Mouse (Mus musculus) lung, adult 2 months (tissue): Measurements from ENCODE around the gene Gm20388. TPM values are rescaled to one million over a fixed set of nuclear protein-coding genes. Genes with fewer than 3 reads are reported as not detected.
"Not testable (repeated sequence)": the region's sequence is repeated elsewhere in the genome, so short reads cannot be mapped to it uniquely, and the experiment has no call there.

Experiments
- DNase-seq: peaks from one replicate; pipeline ENCODE4 v3.0.0; 2022
- H3K4me1 ChIP-seq: fragments of 200-500 bp; 2 replicates; pipeline ENCODE4 v1.6.1; 2011; ENCODE audit warnings: low read length; ENCODE audit not compliant: control insufficient read depth, insufficient read depth
- H3K4me3 ChIP-seq: fragments of 200-500 bp; replicated peaks from 2 replicates; pipeline ENCODE3; 2011; ENCODE audit warnings: low read depth, mild to moderate bottlenecking, control low read depth, low read length; ENCODE audit errors: extremely low read depth
- CTCF ChIP-seq: fragments of 200-500 bp; IDR thresholded peaks from 2 replicates; pipeline ENCODE4 v1.5.1; 2011; ENCODE audit warnings: mild to moderate bottlenecking, low read length, control low read depth; ENCODE audit not compliant: insufficient read depth
- POLR2A ChIP-seq: fragments of 200-500 bp; IDR thresholded peaks from 2 replicates; pipeline ENCODE4 v1.6.1; 2011; ENCODE audit warnings: low read depth, mild to moderate bottlenecking, control low read depth, low read length, borderline replicate concordance; ENCODE audit errors: extremely low read depth
- WGBS: fragments of 180-500 bp; shearing (Covaris S2); methylation state at CpG from one replicate; pipeline ENCODE4 v1.1.7; 2018; 5-methylcytosine and 5-hydroxymethylcytosine counted together
- polyA plus RNA-seq: library from polyadenylated mRNA; depleted of rRNA; stranded (reverse); fragments of >200 nt; gene quantifications from 2 replicates; pipeline ENCODE4 v1.2.3, GENCODE M21; 2012

The Gm20388 gene
- polyA plus RNA-seq, 1 experiment: 67.8 TPM

DNA sequence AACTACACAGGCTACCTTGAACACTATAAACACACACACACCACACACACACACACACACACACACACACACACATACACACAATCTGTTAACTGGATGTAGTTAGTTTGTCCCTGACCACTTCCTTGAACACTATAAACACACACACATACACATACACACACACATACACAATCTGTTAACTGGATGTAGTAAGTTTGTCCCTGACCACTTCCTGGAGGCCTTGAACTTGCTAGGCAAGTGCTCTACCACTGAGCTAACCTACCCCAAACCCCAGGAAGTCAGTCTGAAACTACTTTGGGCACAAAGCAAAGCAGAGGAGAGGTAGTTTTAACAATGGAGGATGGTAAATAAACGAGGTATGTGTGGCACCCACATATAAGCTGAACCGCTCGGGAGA lies 3292.9 kb downstream of the Gm20388 start:
- TF ChIP-seq POLR2A (no peak), CTCF (no peak)
- DNase-seq: no peak
- Histone ChIP-seq H3K4me3 (no peak overlapping the region), H3K4me1 (no peaks in the 10 kb centered on the region)
- 59% methylated on average over 3 of the region's 3 CpGs for WGBS

DNA sequence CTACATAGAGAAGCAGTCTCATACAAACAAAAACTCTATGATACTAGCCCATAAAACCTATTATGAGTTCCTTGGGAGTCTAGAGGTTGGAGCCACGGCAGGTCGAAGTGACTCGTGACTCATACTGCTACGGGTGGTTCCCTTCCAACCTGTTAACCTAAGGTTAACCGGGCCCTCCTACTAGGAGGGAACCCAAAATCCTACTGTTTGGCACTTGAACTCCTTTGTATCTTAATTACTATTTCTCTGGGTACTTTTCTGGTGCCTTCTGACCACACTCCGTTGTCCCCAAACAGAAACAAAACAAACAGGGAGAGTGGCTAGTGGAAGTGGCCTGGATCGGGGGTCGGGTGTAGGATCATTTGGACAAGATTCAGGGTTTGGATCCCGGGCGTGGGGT lies 3301.2 kb downstream of the Gm20388 start:
- H3K4me3 ChIP-seq: peak overlapping the region; percentile 89
- H3K4me1 ChIP-seq: 0 out of 2 replicates have a peak, but pooled peaks cover 2% of the 10 kb centered on the region
- TF ChIP-seq POLR2A (no peak), CTCF (no peak)
- WGBS: 23% methylated on average over 10 of the region's 10 CpGs
- DNase-seq: no peak

DNA sequence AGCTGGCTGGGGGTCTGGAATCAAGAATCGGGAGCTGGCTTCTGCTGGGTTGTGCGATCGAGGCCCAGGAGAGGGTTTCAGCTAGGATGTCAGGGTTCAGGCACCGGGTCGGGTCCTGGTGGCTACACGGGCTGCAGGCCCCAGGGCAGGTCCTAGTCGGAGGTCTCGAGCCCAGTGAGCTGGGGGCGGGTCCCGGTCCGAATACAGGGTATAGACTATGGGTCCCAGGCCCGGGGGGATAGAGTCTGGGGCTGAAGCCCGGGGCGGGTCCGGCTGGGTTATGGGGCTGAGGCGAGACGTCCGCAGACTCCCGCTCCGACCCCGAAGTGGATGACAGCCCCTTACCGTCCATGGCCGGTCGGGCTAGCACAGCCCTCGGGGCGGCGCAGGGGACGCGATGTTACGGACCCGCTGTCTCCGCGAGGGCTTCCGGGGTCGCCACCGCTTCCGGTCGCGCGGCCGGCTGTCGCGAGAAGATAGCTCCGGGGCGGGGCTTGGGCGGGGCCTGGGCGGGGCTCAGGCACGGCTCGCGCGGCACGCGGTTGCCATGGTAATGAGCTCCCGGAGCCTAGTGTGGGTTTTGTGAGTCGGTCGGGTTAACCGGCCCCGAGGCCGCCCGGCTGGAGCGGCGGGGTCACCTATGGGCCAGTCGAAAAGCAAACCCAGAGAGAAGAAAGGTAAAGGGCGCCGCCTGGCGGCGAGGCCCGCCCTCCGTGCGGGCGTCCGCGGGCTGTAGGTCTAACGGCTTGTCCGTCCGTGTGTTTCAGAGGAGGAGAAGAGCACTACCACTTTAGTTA lies 3301.9 kb downstream of the Gm20388 start, which contains the start of the genes Chmp1a and Spata33:
Gene Chmp1a, minus strand, starts transcription at position 443 of the 797 bp plus-strand sequence.
Gene Spata33, plus strand, starts transcription at position 512 of the 797 bp plus-strand sequence.
- peak; percentile 91 for TF ChIP-seq POLR2A
- TF ChIP-seq CTCF: peak; percentile 50
- H3K4me3 ChIP-seq: peak within 1 kb of the TSS; percentile 89
- WGBS: under 1% methylated on average over 76 of the region's 76 CpGs
- H3K4me1 ChIP-seq: 0 out of 2 replicates have a peak, but pooled peaks cover 2% of the 10 kb centered on the region
- DNase-seq: peak; percentile 86

DNA sequence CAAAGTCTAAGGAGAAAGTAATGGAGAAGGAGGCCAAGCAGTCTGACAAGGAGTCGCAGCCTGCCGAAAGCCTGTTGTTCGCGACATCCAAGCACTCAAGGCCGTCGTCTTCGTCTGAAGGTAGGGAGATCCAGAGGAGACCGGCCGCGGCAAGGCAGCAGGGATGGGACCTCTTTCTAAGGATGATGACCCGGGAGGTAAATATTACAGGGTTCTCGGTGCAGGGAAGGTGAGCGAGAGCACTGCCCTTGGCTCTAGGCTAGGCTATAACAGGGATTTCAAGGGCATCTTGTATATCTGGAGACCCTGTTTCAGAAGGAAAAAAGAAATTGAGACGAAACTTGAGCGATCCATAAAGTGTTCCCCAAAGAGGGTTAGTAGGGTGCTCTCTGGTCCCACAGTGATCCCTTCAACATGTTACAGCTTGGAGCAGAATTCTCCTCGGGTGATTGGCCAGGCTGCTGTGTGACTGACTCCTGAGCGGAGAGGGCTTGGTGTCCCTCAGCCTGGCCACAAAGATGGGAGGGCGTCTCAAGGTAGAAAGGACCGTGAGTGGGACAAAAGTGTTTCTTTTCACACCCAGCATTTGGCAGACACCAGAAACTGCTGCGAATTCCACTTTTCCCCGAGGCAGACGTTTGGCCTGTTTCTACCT lies 3302.6 kb downstream of the Gm20388 start:
- H3K4me3 ChIP-seq: peak overlapping the region; percentile 89
- no peak for TF ChIP-seq CTCF
- TF ChIP-seq POLR2A: no peak
- no peak for DNase-seq
- 0 out of 2 replicates have a peak, but pooled peaks cover 2% of the 10 kb centered on the region for H3K4me1 ChIP-seq
- WGBS: 16% methylated on average over 22 of the region's 22 CpGs

DNA sequence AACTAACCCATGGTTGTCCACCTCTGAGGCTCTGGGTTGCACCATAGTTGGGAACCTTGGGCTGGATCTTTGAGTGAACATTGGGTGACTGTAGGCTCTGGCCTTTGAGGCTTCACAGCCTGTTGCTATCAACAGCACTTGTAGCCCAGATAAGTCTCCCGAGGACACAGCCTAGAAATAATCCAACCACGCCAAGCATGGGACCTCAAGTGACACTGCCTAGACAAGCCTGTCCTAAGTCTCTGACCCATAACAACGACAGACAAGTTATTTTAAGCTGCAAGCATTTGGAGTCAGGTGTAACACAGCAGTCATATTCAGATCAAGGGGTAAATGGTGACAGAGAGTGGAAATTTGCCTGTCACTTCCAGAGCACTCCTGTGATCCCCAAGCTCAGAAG lies 3304.8 kb downstream of the Gm20388 start:
- 0 out of 2 replicates have a peak, but pooled peaks cover 2% of the 10 kb centered on the region for H3K4me1 ChIP-seq
- TF ChIP-seq CTCF: no peak
- TF ChIP-seq POLR2A: no peak
- no peak overlapping the region for H3K4me3 ChIP-seq
- WGBS: 63% methylated on average over 3 of the region's 3 CpGs
- DNase-seq: no peak

DNA sequence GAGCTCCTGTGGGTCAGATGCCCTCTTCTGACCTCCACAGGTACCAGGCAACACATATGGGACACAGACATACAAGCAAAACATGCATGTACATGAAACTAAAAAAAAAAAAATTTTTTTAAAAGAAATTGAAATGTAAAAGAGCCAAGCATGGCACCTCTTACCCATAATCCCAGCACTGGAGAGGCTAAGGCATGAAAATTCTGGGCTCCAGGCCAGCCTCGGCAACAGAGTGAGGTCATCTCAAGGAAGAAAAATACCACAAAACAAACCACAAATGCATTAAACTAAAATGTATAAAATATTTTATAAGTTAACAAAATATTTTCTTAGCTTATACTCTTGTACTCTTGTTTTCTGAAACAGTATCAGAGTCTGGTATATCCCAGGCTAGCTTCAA lies 3310.3 kb downstream of the Gm20388 start:
- Histone ChIP-seq H3K4me1 (peaks cover 3% of the 10 kb centered on the region; the same call in 1 of the 2 replicates), H3K4me3 (no peak overlapping the region)
- TF ChIP-seq CTCF: no peak
- TF ChIP-seq POLR2A: no peak
- no peak for DNase-seq
- 37% methylated on average over 1 of the region's 1 CpGs for whole genome bisulfite sequencing

- H3K4me1 ChIP-seq: peaks cover 3% of the 10 kb centered on the region; the same call in 1 of the 2 replicates
- peak within 1 kb of the TSS; percentile 94 for H3K4me3 ChIP-seq
- DNase-seq: peak; percentile 94
- WGBS: 2% methylated on average over 59 of the region's 59 CpGs
- TF ChIP-seq CTCF (no peak), POLR2A (peak; percentile 98)
Measured at GRCm38 (mm10) chr8:123224278-123225266, 3313.9 kb downstream of the Gm20388 start, which contains the start of gene Cdk10. Gene Cdk10 (plus strand): TSS chr8:123224842.

GRCm38 (mm10) chr8:123228416-123228815 lies 3317.8 kb downstream of the Gm20388 start:
- Histone ChIP-seq H3K4me3 (no peak overlapping the region), H3K4me1 (peaks cover 3% of the 10 kb centered on the region; the same call in 1 of the 2 replicates)
- WGBS: 100% methylated on average over 1 of the region's 1 CpGs
- TF ChIP-seq CTCF: no peak
- no peak for TF ChIP-seq POLR2A
- no peak for DNase-seq

GRCm38 (mm10) chr8:123230326-123230725 lies 3319.7 kb downstream of the Gm20388 start:
- not testable (repeated sequence) for DNase-seq, H3K4me3 ChIP-seq, H3K4me1 ChIP-seq
- WGBS: 84% methylated on average over 11 of the region's 11 CpGs
